Mouse (Mus musculus) MEL (cell line): ENCODE measurements at regions not wholly inside any gene's neighbourhood (a gene's known extent, or its start where the extent isn't known, plus 50 kb on each side); places are given as distances from the start of the nearest gene placed in this dataset.
A peak's percentile ranks its signal among the peaks of the same experiment; 100 is the strongest.

ENCODE experiments used
- DNase-seq: peaks from one replicate; pipeline ENCODE4 v3.0.0; 2011; ENCODE audit warnings: low read depth, low spot score
- H3K27ac ChIP-seq: 2 replicates; pipeline ENCODE4 v1.5.1; 2012; ENCODE audit warnings: low read depth, mild to moderate bottlenecking, control low read depth, low read length, moderate library complexity; ENCODE audit not compliant: control insufficient read depth
- H3K27me3 ChIP-seq, 2 experiments: fragments of 150-350 bp in 1 of 2; sonication (generic) in 1 of 2; 2 replicates each; pipeline ENCODE4 v1.6.1; 2012; ENCODE audit warnings: low read length in 2 of 2, mild to moderate bottlenecking in 2 of 2, improper control_type of control experiment in 1 of 2, moderate library complexity in 1 of 2; ENCODE audit not compliant: insufficient read depth in 2 of 2, control insufficient read depth in 1 of 2
- H3K36me3 ChIP-seq, 2 experiments: 2 replicates each; pipeline ENCODE4 v1.6.1; 2012 to 2014; ENCODE audit warnings: low read length in 2 of 2, improper control_type of control experiment in 1 of 2, inconsistent platforms in 1 of 2, mild to moderate bottlenecking in 1 of 2; ENCODE audit not compliant: insufficient read depth in 2 of 2, control insufficient read depth in 1 of 2
- H3K4me1 ChIP-seq, 2 experiments: fragments of 150-350 bp in 1 of 2; sonication (generic) in 1 of 2; 2 replicates each; pipeline ENCODE4 v1.6.1; 2012; ENCODE audit warnings: low read length in 2 of 2, improper control_type of control experiment in 1 of 2, mild to moderate bottlenecking in 1 of 2; ENCODE audit not compliant: insufficient read depth in 2 of 2, control insufficient read depth in 1 of 2
- H3K4me3 ChIP-seq, 2 experiments: fragments of 150-350 bp in 1 of 2; sonication (generic) in 1 of 2; 2 replicates each; pipeline ENCODE4 v1.5.1; 2012; ENCODE audit warnings: low read depth in 2 of 2, low read length in 2 of 2, mild to moderate bottlenecking in 2 of 2, moderate library complexity in 2 of 2, control low read depth in 1 of 2, improper control_type of control experiment in 1 of 2; ENCODE audit not compliant: control insufficient read depth in 1 of 2, insufficient read depth in 1 of 2
- H3K79me2 ChIP-seq: 2 replicates; pipeline ENCODE4 v1.6.1; 2012; ENCODE audit warnings: mild to moderate bottlenecking, low read length, moderate library complexity; ENCODE audit not compliant: control insufficient read depth, poor library complexity, insufficient read depth
- H3K9ac ChIP-seq: 2 replicates; pipeline ENCODE4 v1.6.1; 2012; ENCODE audit warnings: low read depth, mild to moderate bottlenecking, control low read depth, low read length, moderate library complexity; ENCODE audit not compliant: control insufficient read depth, poor library complexity, severe bottlenecking
- H3K9me3 ChIP-seq: fragments of 150-350 bp; sonication (generic); replicated peaks from 2 replicates; pipeline ENCODE4 v1.6.1; 2012; ENCODE audit warnings: mild to moderate bottlenecking, low read length, improper control_type of control experiment, moderate library complexity; ENCODE audit not compliant: insufficient read depth
- CHD1 ChIP-seq: IDR thresholded peaks from 2 replicates; pipeline ENCODE4 v1.6.1; 2012; ENCODE audit warnings: low read depth, mild to moderate bottlenecking, inconsistent platforms, low read length, improper control_type of control experiment
- CHD2 ChIP-seq: IDR thresholded peaks from 2 replicates; pipeline ENCODE4 v1.6.1; 2011; ENCODE audit warnings: low read length, improper control_type of control experiment
- CTCF ChIP-seq, 3 experiments: IDR thresholded peaks in 2 of 3; conservative IDR thresholded peaks in 1 of 3; 2 replicates each; pipeline ENCODE4 v1.5.1; 2011 to 2012; ENCODE audit warnings: low read length in 3 of 3, low read depth in 2 of 3, mild to moderate bottlenecking in 2 of 3, improper control_type of control experiment in 1 of 3, inconsistent platforms in 1 of 3, mixed read lengths in 1 of 3, moderate library complexity in 1 of 3; ENCODE audit not compliant: control insufficient read depth in 1 of 3, insufficient read depth in 1 of 3, poor library complexity in 1 of 3, severe bottlenecking in 1 of 3
- E2F4 ChIP-seq: IDR thresholded peaks from 2 replicates; pipeline ENCODE4 v1.6.1; 2011; ENCODE audit warnings: low read depth, low read length, improper control_type of control experiment, borderline replicate concordance
- EP300 ChIP-seq, 2 experiments: IDR thresholded peaks; 2 replicates each; pipeline ENCODE4 v1.6.1; 2011; ENCODE audit warnings: improper control_type of control experiment in 2 of 2, low read length in 2 of 2, low read depth in 1 of 2, mild to moderate bottlenecking in 1 of 2
- ETS1 ChIP-seq: IDR thresholded peaks from 2 replicates; pipeline ENCODE4 v1.6.1; 2012; ENCODE audit warnings: low read depth, mild to moderate bottlenecking, inconsistent platforms, low read length, improper control_type of control experiment, moderate library complexity
- GABPA ChIP-seq: IDR thresholded peaks from 2 replicates; pipeline ENCODE4 v1.6.1; 2012; ENCODE audit warnings: low read depth, mild to moderate bottlenecking, inconsistent platforms, low read length, improper control_type of control experiment, moderate library complexity
- GATA1 ChIP-seq: IDR thresholded peaks from 2 replicates; pipeline ENCODE4 v1.6.1; 2011; ENCODE audit warnings: low read depth, low read length, improper control_type of control experiment
- JUND ChIP-seq: IDR thresholded peaks from 2 replicates; pipeline ENCODE4 v1.6.1; 2011; ENCODE audit warnings: low read depth, mild to moderate bottlenecking, improper control_type of control experiment, low read length
- MAFK ChIP-seq: IDR thresholded peaks from 2 replicates; pipeline ENCODE4 v1.6.1; 2011; ENCODE audit warnings: low read depth, mild to moderate bottlenecking, low read length, improper control_type of control experiment, borderline replicate concordance
- MAX ChIP-seq: IDR thresholded peaks from 2 replicates; pipeline ENCODE4 v1.6.1; 2011; ENCODE audit warnings: low read length, improper control_type of control experiment
- MAZ ChIP-seq: IDR thresholded peaks from 2 replicates; pipeline ENCODE4 v1.6.1; 2012; ENCODE audit warnings: low read depth, mild to moderate bottlenecking, inconsistent platforms, low read length, improper control_type of control experiment
- MEF2A ChIP-seq: IDR thresholded peaks from 2 replicates; pipeline ENCODE4 v1.6.1; 2014; ENCODE audit warnings: low read depth, mild to moderate bottlenecking, inconsistent platforms, low read length, improper control_type of control experiment; ENCODE audit not compliant: poor library complexity, insufficient replicate concordance, severe bottlenecking; ENCODE audit errors: extremely low read depth
- MXI1 ChIP-seq: IDR thresholded peaks from 2 replicates; pipeline ENCODE4 v1.6.1; 2011; ENCODE audit warnings: mild to moderate bottlenecking, low read depth, low read length, improper control_type of control experiment
- MYB ChIP-seq: IDR thresholded peaks from 2 replicates; pipeline ENCODE4 v1.6.1; 2011; ENCODE audit warnings: mild to moderate bottlenecking, low read depth, low read length, improper control_type of control experiment
- MYC ChIP-seq: IDR thresholded peaks from 2 replicates; pipeline ENCODE4 v1.6.1; 2011; ENCODE audit warnings: low read depth, mild to moderate bottlenecking, low read length, improper control_type of control experiment, moderate library complexity
- POLR2A ChIP-seq, 2 experiments: IDR thresholded peaks; 2 replicates each; pipeline ENCODE4 v1.6.1; 2011 to 2012; ENCODE audit warnings: low read length in 2 of 2, mild to moderate bottlenecking in 2 of 2, control low read depth in 1 of 2, improper control_type of control experiment in 1 of 2, low read depth in 1 of 2, moderate library complexity in 1 of 2; ENCODE audit not compliant: control insufficient read depth in 1 of 2, insufficient read depth in 1 of 2, poor library complexity in 1 of 2
- POLR2AphosphoS2 ChIP-seq: IDR thresholded peaks from 2 replicates; pipeline ENCODE4 v1.6.1; 2011; ENCODE audit warnings: low read length, improper control_type of control experiment
- POLR2AphosphoS5 ChIP-seq: IDR thresholded peaks from 2 replicates; pipeline ENCODE4 v1.6.1; 2012; ENCODE audit warnings: low read depth, borderline replicate concordance, mild to moderate bottlenecking, inconsistent platforms, low read length, moderate library complexity, mixed read lengths
- RAD21 ChIP-seq: IDR thresholded peaks from 2 replicates; pipeline ENCODE4 v1.6.1; 2011; ENCODE audit warnings: mild to moderate bottlenecking, low read depth, low read length, improper control_type of control experiment
- SMC3 ChIP-seq: IDR thresholded peaks from 2 replicates; pipeline ENCODE4 v1.6.1; 2011; ENCODE audit warnings: low read depth, low read length, improper control_type of control experiment
- TAL1 ChIP-seq: IDR thresholded peaks from 2 replicates; pipeline ENCODE4 v1.6.1; 2012; ENCODE audit warnings: mild to moderate bottlenecking, inconsistent platforms, low read length, moderate library complexity, mixed read lengths
- TBP ChIP-seq: IDR thresholded peaks from 2 replicates; pipeline ENCODE4 v1.8.0; 2011; ENCODE audit warnings: low read depth, low read length, improper control_type of control experiment
- UBTF ChIP-seq: IDR thresholded peaks from 2 replicates; pipeline ENCODE4 v1.6.1; 2012; ENCODE audit warnings: low read depth, mild to moderate bottlenecking, inconsistent platforms, low read length, improper control_type of control experiment, moderate library complexity, borderline replicate concordance; ENCODE audit not compliant: insufficient read depth
- ZC3H11A ChIP-seq: IDR thresholded peaks from 2 replicates; pipeline ENCODE4 v1.6.1; 2012; ENCODE audit warnings: low read depth, mild to moderate bottlenecking, inconsistent platforms, low read length, improper control_type of control experiment
- ZKSCAN1 ChIP-seq: IDR thresholded peaks from 2 replicates; pipeline ENCODE4 v1.6.1; 2012; ENCODE audit warnings: low read depth, mild to moderate bottlenecking, inconsistent platforms, low read length, improper control_type of control experiment, moderate library complexity
- ZNF384 ChIP-seq: IDR thresholded peaks from 2 replicates; pipeline ENCODE4 v1.6.1; 2012; ENCODE audit warnings: low read depth, mild to moderate bottlenecking, inconsistent platforms, low read length, improper control_type of control experiment

DNA sequence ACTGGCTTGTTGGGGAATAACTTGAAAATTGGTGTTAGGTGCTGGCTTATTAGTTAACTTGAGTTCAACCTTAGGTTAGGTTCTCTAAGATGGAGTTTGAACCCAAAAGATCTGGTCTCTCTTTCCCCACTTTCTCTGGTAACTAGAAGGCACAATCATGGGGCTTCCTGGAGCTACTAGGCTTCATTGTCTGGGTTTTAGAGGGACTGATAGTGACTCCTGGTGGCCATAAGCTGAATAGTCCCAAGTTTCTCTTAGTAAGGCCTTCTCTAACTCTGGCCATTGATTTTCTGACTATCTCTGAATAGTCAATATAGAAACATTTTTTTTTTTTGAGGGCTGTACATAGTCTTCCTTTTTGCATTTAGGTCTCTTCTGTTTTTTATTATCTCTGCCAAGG lies 97.5 kb upstream of the Ugp2 start:
- H3K36me3 ChIP-seq = no peaks in the 10 kb centered on the region
- no peak overlapping the region for H3K9ac ChIP-seq
- peak; percentile 61 for DNase-seq
- no peaks in the 10 kb centered on the region for H3K27me3 ChIP-seq
- H3K4me3 ChIP-seq = no peak overlapping the region
- no peaks in the 10 kb centered on the region for H3K9me3 ChIP-seq
- no peak overlapping the region for H3K27ac ChIP-seq
- H3K4me1 ChIP-seq = no peaks in the 10 kb centered on the region
- H3K79me2 ChIP-seq = no peaks in the 10 kb centered on the region
- TF ChIP-seq CHD1 (no peak), POLR2AphosphoS5 (no peak), MEF2A (no peak), ZKSCAN1 (no peak), EP300 (IDR thresholded peaks at IDR 0.05; ENCODE audit: low read depth in 1 of 2, low read length in 2 of 2) (no peak), ZC3H11A (peak; percentile 66), MAFK (no peak), MAX (no peak), SMC3 (peak; percentile 75), RAD21 (peak; percentile 80), TBP (no peak), TAL1 (no peak), POLR2AphosphoS2 (no peak), CTCF (IDR thresholded peaks at IDR 0.05 in 2 of 3, conservative IDR thresholded peaks at IDR 0.05 in 1 of 3; ENCODE audit: control insufficient read depth in 1 of 3, insufficient read depth in 1 of 3, low read depth in 2 of 3, low read length in 3 of 3, poor library complexity in 1 of 3, severe bottlenecking in 1 of 3) (peak; percentile 28 to 71 (median 46)), MAZ (no peak), UBTF (no peak), E2F4 (no peak), MYB (no peak)

DNA sequence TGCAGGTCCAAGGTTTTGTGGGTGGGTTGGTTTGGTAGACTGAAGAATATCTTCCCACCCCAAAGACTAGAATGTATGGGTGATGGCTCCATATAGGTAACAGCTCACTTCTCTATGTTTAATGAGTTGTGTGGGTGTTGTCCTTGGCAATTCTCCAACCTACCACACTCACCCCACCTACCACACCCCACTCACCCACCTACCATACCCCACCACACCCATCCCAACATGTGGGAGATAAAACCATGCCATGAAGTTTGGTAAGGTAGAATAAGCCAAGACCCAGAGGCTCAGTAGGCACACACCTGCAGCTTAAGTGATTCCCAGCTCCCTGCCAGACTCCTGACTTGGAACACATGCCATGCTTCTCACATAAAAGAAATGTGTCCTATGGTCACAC lies 89.0 kb upstream of the Ugp2 start:
- Histone ChIP-seq H3K36me3 (no peaks in the 10 kb centered on the region; a peak in 1 of 4 replicates), H3K9ac (no peak overlapping the region), H3K27me3 (no peaks in the 10 kb centered on the region; a peak in 2 of 4 replicates), H3K79me2 (no peaks in the 10 kb centered on the region), H3K4me1 (peaks cover 0 to 2% of the 10 kb centered on the region in 2 experiments; a peak in 1 of 4 replicates), H3K27ac (no peak overlapping the region), H3K4me3 (no peak overlapping the region), H3K9me3 (no peaks in the 10 kb centered on the region)
- TF ChIP-seq MAZ (no peak), SMC3 (no peak), MAX (no peak), POLR2A (IDR thresholded peaks at IDR 0.05; ENCODE audit: control insufficient read depth in 1 of 2, insufficient read depth in 1 of 2, low read depth in 1 of 2, low read length in 2 of 2, poor library complexity in 1 of 2) (no peak), TAL1 (no peak), MEF2A (no peak), ZNF384 (no peak), ETS1 (no peak), MYC (no peak), POLR2AphosphoS5 (no peak), UBTF (no peak), RAD21 (no peak), MAFK (no peak), GATA1 (no peak), MXI1 (no peak), CTCF (IDR thresholded peaks at IDR 0.05 in 2 of 3, conservative IDR thresholded peaks at IDR 0.05 in 1 of 3; ENCODE audit: control insufficient read depth in 1 of 3, insufficient read depth in 1 of 3, low read depth in 2 of 3, low read length in 3 of 3, poor library complexity in 1 of 3, severe bottlenecking in 1 of 3) (no peak), JUND (no peak), GABPA (no peak), CHD2 (no peak)
- no peak for DNase-seq
